Comparison of ENCODE assay signal across 10 mouse cellular contexts in genomic region chrX:142305010-142305868, GRCm38 (mm10). TPM values are rescaled to one million over a fixed set of nuclear protein-coding genes. Genes with fewer than 3 reads are reported as not detected.
DNase-seq lines count a peak whose midpoint lies in the region; ATAC-seq and TF ChIP-seq lines count a peak whose summit lies in the region.
"Had no signal": no experiment of that assay in that cellular context is flagged by ENCODE, and none has a peak within 500 bp of the region (broad histone marks: within the 10 kb centered on the region; RNA-seq: fewer than 3 reads in every experiment).

No protein-coding gene starts in this region.

- no peak overlapping the region for H3K27ac ChIP-seq in heart, embryonic 15.5 days
- no peak overlapping the region for H3K27ac ChIP-seq in heart, adult 2 months
- H3K27ac ChIP-seq in brown adipose tissue, adult 24 weeks (replicated peaks; ENCODE audit: low read depth, low read length), result no peak overlapping the region
- H3K27ac ChIP-seq in forebrain, embryonic 16.5 days (ENCODE audit: low read length), result peak overlapping the region; percentile 66
- no peak overlapping the region for H3K27ac ChIP-seq in limb, embryonic 13.5 days
- H3K27ac ChIP-seq in stomach, embryonic 15.5 days, result no peak overlapping the region

- DNase-seq in heart, adult 2 months, result no peak
- DNase-seq in spleen, postnatal 10 days (ENCODE audit: low spot score in 2 of 2), result no peak
- no peak for DNase-seq in urinary bladder, adult 18-20 months (ENCODE audit: low spot score in 2 of 2)

- no peaks in the 10 kb centered on the region for H3K79me2 ChIP-seq in heart, adult 2 months (replicated peaks; ENCODE audit: control insufficient read depth, insufficient read depth, low read length)

- WGBS in heart, embryonic 15.5 days, result 31% methylated on average over 35 of the region's 35 CpGs
- whole genome bisulfite sequencing in heart, adult 2 months, result 38% methylated on average over 35 of the region's 35 CpGs
- 31% methylated on average over 35 of the region's 35 CpGs for WGBS in forebrain, embryonic 16.5 days
- 27% methylated on average over 34 of the region's 35 CpGs for whole genome bisulfite sequencing in limb, embryonic 13.5 days
- 33% methylated on average over 35 of the region's 35 CpGs for WGBS in stomach, embryonic 15.5 days

- H3K36me3 ChIP-seq in heart, embryonic 15.5 days, result no peaks in the 10 kb centered on the region
- H3K36me3 ChIP-seq in heart, adult 2 months (ENCODE audit: control insufficient read depth, insufficient read depth, low read length), result no peaks in the 10 kb centered on the region
- H3K36me3 ChIP-seq in forebrain, embryonic 16.5 days (ENCODE audit: control insufficient read depth, insufficient read depth), result no peaks in the 10 kb centered on the region
- no peaks in the 10 kb centered on the region for H3K36me3 ChIP-seq in limb, embryonic 13.5 days
- no peaks in the 10 kb centered on the region for H3K36me3 ChIP-seq in stomach, embryonic 15.5 days

- peak overlapping the region; percentile 63 for H3K4me2 ChIP-seq in heart, embryonic 15.5 days
- peak overlapping the region; percentile 50 for H3K4me2 ChIP-seq in forebrain, embryonic 16.5 days (ENCODE audit: low read length)
- peak overlapping the region; percentile 63 for H3K4me2 ChIP-seq in limb, embryonic 13.5 days (replicated peaks)
- peak overlapping the region; percentile 54 for H3K4me2 ChIP-seq in stomach, embryonic 15.5 days

- intact Hi-C loops in heart, adult 2 months (cut with DNase I), result no loop called here

- H3K4me1 ChIP-seq in heart, embryonic 15.5 days (replicated peaks), result peaks cover 9% of the 10 kb centered on the region; the same call in 1 of the 2 replicates
- H3K4me1 ChIP-seq in heart, adult 2 months (ENCODE audit: control insufficient read depth, insufficient read depth, low read length), result no peaks in the 10 kb centered on the region
- H3K4me1 ChIP-seq in brown adipose tissue, adult 24 weeks (ENCODE audit: control insufficient read depth, insufficient read depth, insufficient read length, low read length), result no peaks in the 10 kb centered on the region; the same call in 1 of the 2 replicates
- H3K4me1 ChIP-seq in forebrain, embryonic 16.5 days (replicated peaks; ENCODE audit: control insufficient read depth, insufficient read depth, low read length), result peaks cover 6% of the 10 kb centered on the region; the same call in 1 of the 2 replicates
- H3K4me1 ChIP-seq in limb, embryonic 13.5 days, result 0 out of 2 replicates have a peak, but pooled peaks cover 14% of the 10 kb centered on the region
- H3K4me1 ChIP-seq in stomach, embryonic 15.5 days, result peaks cover 3% of the 10 kb centered on the region; the same call in 1 of the 2 replicates

- no peaks in the 10 kb centered on the region for H3K9me3 ChIP-seq in heart, embryonic 15.5 days (replicated peaks)
- H3K9me3 ChIP-seq in forebrain, embryonic 16.5 days (ENCODE audit: control insufficient read depth, low read length), result no peaks in the 10 kb centered on the region
- no peaks in the 10 kb centered on the region for H3K9me3 ChIP-seq in limb, embryonic 13.5 days
- no peaks in the 10 kb centered on the region for H3K9me3 ChIP-seq in stomach, embryonic 15.5 days

- 0 out of 2 replicates have a peak, but pooled peaks have one; percentile 22 for ATAC-seq in heart, embryonic 15.5 days (replicated peaks; ENCODE audit: insufficient number of reproducible peaks, insufficient read depth, low FRiP score, low read depth)
- peak; percentile 90 for ATAC-seq in forebrain, embryonic 16.5 days
- no peak for ATAC-seq in limb, embryonic 13.5 days (ENCODE audit: low FRiP score, low read depth)
- ATAC-seq in stomach, embryonic 15.5 days (ENCODE audit: insufficient read depth, low FRiP score, low read depth), result no peak

- TF ChIP-seq EP300 in heart, adult 2 months (IDR thresholded peaks at IDR 0.05; ENCODE audit: insufficient read depth, low read depth, low read length), result no peak

- H3K27me3 ChIP-seq in heart, embryonic 15.5 days, result peaks cover 14% of the 10 kb centered on the region
- H3K27me3 ChIP-seq in heart, adult 2 months (ENCODE audit: control insufficient read depth, insufficient read depth, low read length), result peaks cover 5% of the 10 kb centered on the region; the same call in 1 of the 2 replicates
- no peaks in the 10 kb centered on the region; the same call in 1 of the 2 replicates for H3K27me3 ChIP-seq in forebrain, embryonic 16.5 days (replicated peaks; ENCODE audit: control insufficient read depth, insufficient read depth, low read length)
- peaks cover 77% of the 10 kb centered on the region for H3K27me3 ChIP-seq in limb, embryonic 13.5 days
- H3K27me3 ChIP-seq in stomach, embryonic 15.5 days (replicated peaks), result peaks cover 6% of the 10 kb centered on the region; the same call in 1 of the 2 replicates

- H3K9ac ChIP-seq in heart, embryonic 15.5 days, result peak overlapping the region; percentile 28; the same call in 1 of the 2 replicates
- H3K9ac ChIP-seq in heart, adult 2 months (ENCODE audit: low read depth, low read length), result no peak overlapping the region; the same call in 1 of the 2 replicates
- H3K9ac ChIP-seq in forebrain, embryonic 16.5 days (replicated peaks; ENCODE audit: low read depth, low read length), result peak overlapping the region; percentile 48
- H3K9ac ChIP-seq in limb, embryonic 13.5 days, result peak overlapping the region; percentile 39; the same call in 1 of the 2 replicates
- H3K9ac ChIP-seq in stomach, embryonic 15.5 days, result no peak overlapping the region

- no peak for TF ChIP-seq POLR2A in heart, adult 2 months (IDR thresholded peaks at IDR 0.05; ENCODE audit: insufficient read depth, low read depth, low read length)

- peak overlapping the region; percentile 39 for H3K4me3 ChIP-seq in heart, embryonic 15.5 days
- no peak overlapping the region for H3K4me3 ChIP-seq in heart, adult 2 months
- peak overlapping the region; percentile 11; the same call in 1 of the 2 replicates for H3K4me3 ChIP-seq in brown adipose tissue, adult 24 weeks (ENCODE audit: insufficient read depth, low read depth, low read length)
- H3K4me3 ChIP-seq in forebrain, embryonic 16.5 days (replicated peaks; ENCODE audit: low read length), result peak overlapping the region; percentile 1
- H3K4me3 ChIP-seq in limb, embryonic 13.5 days, result peak overlapping the region; percentile 36
- peak overlapping the region; percentile 29 for H3K4me3 ChIP-seq in stomach, embryonic 15.5 days (replicated peaks)

- TF ChIP-seq CTCF in heart, adult 2 months (IDR thresholded peaks at IDR 0.05), result no peak

RNA-seq across cellular contexts. Expression of gene Kcne1l, which starts 0.9 kb away (rescaled TPM):
- 13.1 and 14.7 TPM in 2 replicates for polyA plus RNA-seq in heart, embryonic 15.5 days (2015; fragmentation: Nextera tagmentation; extraction: Ambion mirVana)
- total RNA-seq in heart, adult 2 months (2021), result not detected
- polyA plus RNA-seq in heart, adult 2 months (2012; rRNA removed), result 0.66 and 1.1 TPM in 2 replicates
- 0.67 TPM in 1 of 2 replicates, not detected in the other for polyA plus RNA-seq in brown adipose tissue, adult 24 weeks (2012; ENCODE audit: insufficient read depth, insufficient read length, missing spikeins)
- 21.1 and 31.5 TPM in 2 replicates for polyA plus RNA-seq in forebrain, embryonic 16.5 days (2015; fragmentation: Nextera tagmentation; extraction: Ambion mirVana)
- 50.9 and 51.1 TPM in 2 replicates for polyA plus RNA-seq in limb, embryonic 13.5 days (2015; fragmentation: Nextera tagmentation; extraction: Ambion mirVana)
- polyA plus RNA-seq in stomach, embryonic 15.5 days (2015; fragmentation: Nextera tagmentation; extraction: Ambion mirVana), result 30.7 and 34.2 TPM in 2 replicates
- total RNA-seq: MEL; neutrophil, adult 5-6 weeks had no signal

Comparison
In these comparisons a context has a peak if more than half of its experiments do, and no peak if none do; other contexts are left out.
1. H3K9ac ChIP-seq: peak in heart, embryonic 15.5 days (single experiment), forebrain, embryonic 16.5 days (single experiment) and limb, embryonic 13.5 days (single experiment); none in heart, adult 2 months (single experiment) and stomach, embryonic 15.5 days (single experiment).
2. ATAC-seq: peak in heart, embryonic 15.5 days (single experiment) and forebrain, embryonic 16.5 days (single experiment); none in limb, embryonic 13.5 days (single experiment) and stomach, embryonic 15.5 days (single experiment).
3. Peak in every context shown above with its lines, with median percentiles within 50 percentile points of each other: H3K4me2 ChIP-seq.